Mouse (Mus musculus) embryonic facial prominence, embryonic 11.5 days (tissue): ENCODE results near the gene Dusp8. TPM values are rescaled to one million over a fixed set of nuclear protein-coding genes. Genes with fewer than 3 reads are reported as not detected.

Experiments used
- ATAC-seq: fragments of 200-750 bp; cut with Nextera tagmentation; replicated peaks from 2 replicates; pipeline ENCODE4 v1.8.0; 2017; ENCODE audit warnings: low read depth; ENCODE audit not compliant: insufficient number of reproducible peaks, low FRiP score, low TSS enrichment
- DNase-seq: peaks from one replicate; pipeline ENCODE4 v3.0.0-alpha.2; 2015; ENCODE audit warnings: low spot score
- H3K27ac ChIP-seq: fragments of 300-500 bp; sonication (generic); replicated peaks from 2 replicates; pipeline ENCODE4 v1.5.1; 2014; ENCODE audit warnings: mild to moderate bottlenecking, low read depth, low read length, control low read depth
- H3K27me3 ChIP-seq: fragments of 300-500 bp; sonication (generic); 2 replicates; pipeline ENCODE4 v1.6.1; 2014; ENCODE audit warnings: mild to moderate bottlenecking, low read length, moderate library complexity, mixed read lengths; ENCODE audit not compliant: control insufficient read depth, insufficient read depth
- H3K36me3 ChIP-seq: fragments of 300-500 bp; sonication (generic); replicated peaks from 2 replicates; pipeline ENCODE4 v1.6.1; 2014; ENCODE audit warnings: low read depth, mild to moderate bottlenecking, low read length, moderate library complexity, mixed read lengths; ENCODE audit not compliant: control insufficient read depth, insufficient read depth
- H3K4me1 ChIP-seq: fragments of 300-500 bp; sonication (generic); 2 replicates; pipeline ENCODE4 v1.6.1; 2014; ENCODE audit warnings: low read length, mixed read lengths; ENCODE audit not compliant: control insufficient read depth, insufficient read depth
- H3K4me2 ChIP-seq: fragments of 300-500 bp; sonication (generic); 2 replicates; pipeline ENCODE4 v1.6.1; 2014; ENCODE audit warnings: low read depth, mild to moderate bottlenecking, control low read depth, low read length, moderate library complexity
- H3K4me3 ChIP-seq: fragments of 300-500 bp; sonication (generic); 2 replicates; pipeline ENCODE4 v1.5.1; 2014; ENCODE audit warnings: low read depth, low read length, control low read depth
- H3K9ac ChIP-seq: fragments of 300-500 bp; sonication (generic); replicated peaks from 2 replicates; pipeline ENCODE4 v1.6.1; 2014; ENCODE audit warnings: mild to moderate bottlenecking, control low read depth, low read length
- H3K9me3 ChIP-seq: fragments of 300-500 bp; sonication (generic); replicated peaks from 2 replicates; pipeline ENCODE4 v1.6.1; 2016; ENCODE audit warnings: mild to moderate bottlenecking, low read length, inconsistent platforms, mixed read lengths; ENCODE audit not compliant: control insufficient read depth
- WGBS: fragments of 180-500 bp; shearing (Covaris S2); extraction: QIAGEN DNeasy Blood & Tissue Kit; methylation state at CpG from one replicate; pipeline ENCODE4 v1.1.7; 2014; 5-methylcytosine and 5-hydroxymethylcytosine counted together
- polyA plus RNA-seq: library from polyadenylated mRNA; unstranded; fragments of >200 nt; fragmentation: Nextera tagmentation; extraction: Ambion mirVana; gene quantifications from 2 replicates; pipeline ENCODE4 v1.2.1, GENCODE M21; 2014

Gene Dusp8
- polyA plus RNA-seq, 1 experiment from 2014 or later, result 3.6 TPM

DNA sequence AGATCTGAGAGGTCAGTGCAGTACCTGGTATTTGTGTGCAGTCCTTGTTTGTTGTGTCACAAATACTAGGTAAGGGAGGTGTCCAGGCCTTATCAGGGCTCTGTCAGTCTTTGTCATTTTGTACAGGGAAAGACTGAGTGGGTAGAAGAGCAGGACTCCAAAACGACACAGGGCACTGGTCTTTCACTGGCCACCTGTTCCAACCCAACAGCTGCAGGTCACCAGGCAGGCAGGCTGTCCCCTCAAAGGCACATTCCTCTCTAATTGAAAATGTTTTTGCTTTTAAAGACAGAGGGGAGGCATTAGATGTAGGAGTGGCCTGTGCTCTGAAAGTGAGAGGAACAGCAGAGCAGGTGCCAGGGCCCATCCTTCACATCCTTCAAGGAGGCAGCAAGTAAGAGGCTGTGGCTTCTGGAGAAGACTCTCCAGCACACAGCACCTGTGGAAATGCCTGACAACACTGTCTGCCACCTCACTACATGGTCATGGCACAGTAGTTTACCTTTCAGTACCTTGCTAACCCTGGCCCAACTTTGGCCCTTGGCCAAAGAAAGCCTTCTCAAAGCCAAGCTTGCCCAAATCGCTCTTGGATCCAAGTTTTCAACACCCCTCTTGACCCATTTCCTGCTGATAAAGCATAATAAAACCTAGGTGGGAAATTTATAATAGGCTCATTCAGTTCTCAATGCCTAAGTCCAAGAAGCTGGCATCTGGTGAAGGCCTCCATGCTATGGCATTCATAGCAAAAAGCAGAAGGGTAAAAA, 60.4 kb downstream of the Dusp8 start:
- Histone ChIP-seq H3K4me1 (no peaks in the 10 kb centered on the region), H3K27ac (no peak overlapping the region), H3K27me3 (no peaks in the 10 kb centered on the region), H3K9me3 (no peaks in the 10 kb centered on the region), H3K4me2 (no peak overlapping the region), H3K36me3 (no peaks in the 10 kb centered on the region), H3K4me3 (no peak overlapping the region), H3K9ac (no peak overlapping the region)
- DNase-seq (no peak), ATAC-seq (no peak)
- 70% methylated on average over 2 of the region's 2 CpGs for WGBS

DNA sequence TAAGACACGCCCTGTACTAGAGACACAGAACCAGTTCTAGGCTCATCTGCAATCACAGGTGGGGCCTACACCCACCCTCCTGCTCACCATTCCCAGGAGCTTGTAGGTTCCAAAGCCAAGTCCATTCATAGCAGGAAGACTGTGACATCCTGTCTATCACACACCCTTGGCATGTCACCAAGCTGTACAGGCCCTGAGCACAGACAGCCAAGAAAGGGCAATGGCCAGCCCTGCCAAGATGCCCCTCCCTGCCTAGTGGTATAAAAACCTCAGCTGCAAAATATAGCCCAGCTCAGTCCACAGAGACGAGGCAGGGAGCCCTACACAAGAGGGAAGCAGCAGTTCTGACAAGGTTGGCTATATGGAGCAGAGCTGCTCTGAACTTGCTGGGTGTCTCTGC, 61.4 kb downstream of the Dusp8 start:
- H3K27ac ChIP-seq, result no peak overlapping the region
- H3K36me3 ChIP-seq, result no peaks in the 10 kb centered on the region
- H3K4me1 ChIP-seq, result no peaks in the 10 kb centered on the region
- WGBS, result 83% methylated on average over 2 of the region's 2 CpGs
- no peak overlapping the region for H3K4me2 ChIP-seq
- no peak overlapping the region for H3K4me3 ChIP-seq
- H3K27me3 ChIP-seq, result no peaks in the 10 kb centered on the region
- no peaks in the 10 kb centered on the region for H3K9me3 ChIP-seq
- ATAC-seq, result no peak
- H3K9ac ChIP-seq, result no peak overlapping the region
- no peak for DNase-seq

DNA sequence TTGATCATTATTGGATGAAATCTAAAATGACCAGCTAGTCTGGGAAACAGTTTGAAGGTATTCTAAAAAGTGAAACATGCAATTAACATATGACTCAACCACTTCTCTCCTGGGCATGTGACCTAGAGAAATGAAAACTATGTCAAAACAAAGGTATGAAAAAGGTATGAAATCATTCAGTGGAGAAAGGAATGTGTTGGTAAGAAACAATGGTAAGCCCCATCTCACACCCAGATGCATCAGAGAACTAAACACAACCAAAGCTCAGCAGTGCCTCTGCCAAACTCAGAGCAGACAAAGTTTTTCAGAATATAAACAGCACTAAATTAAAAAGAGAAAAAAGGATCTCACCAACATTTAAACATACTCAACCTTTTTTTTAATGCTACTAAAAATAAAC, 65.6 kb downstream of the Dusp8 start:
- no peak overlapping the region for H3K27ac ChIP-seq
- H3K4me3 ChIP-seq, result no peak overlapping the region
- H3K36me3 ChIP-seq, result no peaks in the 10 kb centered on the region
- no peak overlapping the region for H3K4me2 ChIP-seq
- DNase-seq (no peak), ATAC-seq (no peak)
- H3K9me3 ChIP-seq, result no peaks in the 10 kb centered on the region
- H3K9ac ChIP-seq, result no peak overlapping the region
- H3K4me1 ChIP-seq, result no peaks in the 10 kb centered on the region
- H3K27me3 ChIP-seq, result no peaks in the 10 kb centered on the region

Other genes starting within 250 kb of the Dusp8 start
- 39.3 and 45.1 TPM in 2 replicates for gene Tollip, start 177.3 kb downstream of the Dusp8 start, polyA plus RNA-seq
- gene Brsk2, start 146.1 kb downstream of the Dusp8 start, polyA plus RNA-seq, result 2.4 and 2.8 TPM in 2 replicates
- 60.2 and 62.9 TPM in 2 replicates for gene Mob2, start 34.8 kb downstream of the Dusp8 start, polyA plus RNA-seq
- not detected in 2 replicates for gene Gm45618, start 24.9 kb upstream of the Dusp8 start, polyA plus RNA-seq
- gene Gm39115, start 40.2 kb upstream of the Dusp8 start, polyA plus RNA-seq, result not detected in 2 replicates
- gene Gm45337, start 48.8 kb upstream of the Dusp8 start, polyA plus RNA-seq, result not detected in 2 replicates
- not detected in 2 replicates for gene Gm29735, start 61.3 kb upstream of the Dusp8 start, polyA plus RNA-seq
- gene Gm4553, start 69.9 kb upstream of the Dusp8 start, polyA plus RNA-seq, result not detected in 2 replicates
- gene Krtap5-2, start 80.2 kb upstream of the Dusp8 start, polyA plus RNA-seq, result not detected in 2 replicates
- gene Gm10153, start 94.5 kb upstream of the Dusp8 start, polyA plus RNA-seq, result not detected in 2 replicates
- not detected in 2 replicates for gene Krtap5-3, start 105.5 kb upstream of the Dusp8 start, polyA plus RNA-seq
- gene Gm7579, start 116.0 kb upstream of the Dusp8 start, polyA plus RNA-seq, result not detected in 2 replicates
- not detected in 2 replicates for gene Krtap5-5, start 134.1 kb upstream of the Dusp8 start, polyA plus RNA-seq
- gene Gm40460, start 145.2 kb upstream of the Dusp8 start, polyA plus RNA-seq, result not detected in 2 replicates
- not detected in 2 replicates for gene Gm2431, start 162.5 kb upstream of the Dusp8 start, polyA plus RNA-seq
- gene Gm4559, start 178.5 kb upstream of the Dusp8 start, polyA plus RNA-seq, result not detected in 2 replicates
- not detected in 2 replicates for gene Krtap5-1, start 201.3 kb upstream of the Dusp8 start, polyA plus RNA-seq
- 0.20 TPM in 1 of 2 replicates, not detected in the other for gene Krtap5-4, start 207.7 kb upstream of the Dusp8 start, polyA plus RNA-seq